Mouse (Mus musculus): Measurements from ENCODE around the gene Fap. TPM values are rescaled to one million over a fixed set of nuclear protein-coding genes. Genes with fewer than 3 reads are reported as not detected.

Fap gene
- 1 to 10 TPM; 3.8 to 6.7 TPM for total RNA-seq (2021)
- long read RNA-seq, experiment 1, partial matches to known transcripts = 2 of 5 reads
- long read RNA-seq, experiment 1, other reads (novel, unspliced or antisense) = 2 of 5 reads
- long read RNA-seq, experiment 2, partial matches to known transcripts = 0 of 4 reads
- long read RNA-seq, experiment 2, other reads (novel, unspliced or antisense) = 3 of 4 reads

GRCm38 (mm10) chr2:62573753-62574159, at the start of gene Fap:
Gene Fap, minus strand, starts transcription at chr2:62574075.
- DNase-seq (ENCODE audit: low spot score in 2 of 2) = peak in 1 of 2 experiments; percentile 9

- DNase-seq (ENCODE audit: low spot score in 2 of 2) = no peak
Measured at GRCm38 (mm10) chr2:62623024-62623441, 49.2 kb upstream of the Fap start.

GRCm38 (mm10) chr2:62619679-62620078, 45.8 kb upstream of the Fap start:
- DNase-seq (ENCODE audit: low spot score in 2 of 2) = no peak

GRCm38 (mm10) chr2:62618934-62619341, 45.1 kb upstream of the Fap start:
- no peak for DNase-seq (ENCODE audit: low spot score in 2 of 2)

- no peak for DNase-seq (ENCODE audit: low spot score in 2 of 2)
Measured at GRCm38 (mm10) chr2:62613133-62613532, 39.3 kb upstream of the Fap start.

- no peak for DNase-seq (ENCODE audit: low spot score in 2 of 2)
Measured at GRCm38 (mm10) chr2:62606205-62606604, 32.3 kb upstream of the Fap start.

- no peak for DNase-seq (ENCODE audit: low spot score in 2 of 2)
Measured at GRCm38 (mm10) chr2:62603530-62603929, 29.7 kb upstream of the Fap start.

GRCm38 (mm10) chr2:62596586-62596985, 22.7 kb upstream of the Fap start:
- DNase-seq (ENCODE audit: low spot score in 2 of 2) = no peak

- no peak for DNase-seq (ENCODE audit: low spot score in 2 of 2)
Measured at GRCm38 (mm10) chr2:62594491-62594890, 20.6 kb upstream of the Fap start.

- DNase-seq (ENCODE audit: low spot score in 2 of 2) = no peak
Measured at GRCm38 (mm10) chr2:62591555-62591954, 17.7 kb upstream of the Fap start.

- no peak for DNase-seq (ENCODE audit: low spot score in 2 of 2)
Measured at GRCm38 (mm10) chr2:62589333-62589732, 15.5 kb upstream of the Fap start.

GRCm38 (mm10) chr2:62585769-62586168, 11.9 kb upstream of the Fap start:
- DNase-seq (ENCODE audit: low spot score in 2 of 2) = no peak

GRCm38 (mm10) chr2:62574962-62575361, 1.1 kb upstream of the Fap start:
- DNase-seq (ENCODE audit: low spot score in 2 of 2) = no peak

GRCm38 (mm10) chr2:62574250-62574649, 375 bp upstream of the Fap start:
- peak; percentile 31 to 44 for DNase-seq (ENCODE audit: low spot score in 2 of 2)

- peak in 1 of 2 experiments; percentile 26 for DNase-seq (ENCODE audit: low spot score in 2 of 2)
Measured at GRCm38 (mm10) chr2:62573099-62573752, 649 bp downstream of the Fap start.

GRCm38 (mm10) chr2:62564687-62565086, 9.2 kb downstream of the Fap start:
- DNase-seq (ENCODE audit: low spot score in 2 of 2) = no peak

GRCm38 (mm10) chr2:62562661-62563485, 11.0 kb downstream of the Fap start:
- no peak for DNase-seq (ENCODE audit: low spot score in 2 of 2)

- DNase-seq (ENCODE audit: low spot score in 2 of 2) = no peak
Measured at GRCm38 (mm10) chr2:62557417-62557816, 16.5 kb downstream of the Fap start.

GRCm38 (mm10) chr2:62556349-62556748, 17.5 kb downstream of the Fap start:
- DNase-seq (ENCODE audit: low spot score in 2 of 2) = peak in 1 of 2 experiments; percentile 2

- DNase-seq (ENCODE audit: low spot score in 2 of 2) = no peak
Measured at GRCm38 (mm10) chr2:62549659-62550058, 24.2 kb downstream of the Fap start.

- DNase-seq (ENCODE audit: low spot score in 2 of 2) = no peak
Measured at GRCm38 (mm10) chr2:62549131-62549530, 24.7 kb downstream of the Fap start.

- no peak for DNase-seq (ENCODE audit: low spot score in 2 of 2)
Measured at GRCm38 (mm10) chr2:62548104-62548503, 25.8 kb downstream of the Fap start.
